Mouse (Mus musculus): ENCODE data around the gene Spef1.

- TF ChIP-seq CTCF (IDR thresholded peaks at IDR 0.05; ENCODE audit: low read depth) (no peak), EP300 (optimal IDR thresholded peaks at IDR 0.05) (no peak)
Measured at GRCm38 (mm10) chr2:131211026-131211615, 24.0 kb upstream of the Spef1 start.

Data from stomach, postnatal 0 days (tissue).